Mouse (Mus musculus): ENCODE measurements around the gene Ldah. TPM values are rescaled to one million over a fixed set of nuclear protein-coding genes. Genes with fewer than 3 reads are reported as not detected.

Gene Ldah
- polyA plus RNA-seq, 1 experiment, result 0.23 TPM

GRCm38 (mm10) chr12:8207578-8207977, 329 bp upstream of the Ldah start:
- Histone ChIP-seq H3K27me3 (ENCODE audit: control insufficient read depth) (no peaks in the 10 kb centered on the region), H3K4me1 (ENCODE audit: control insufficient read depth) (peaks cover 14% of the 10 kb centered on the region), H3K9me3 (ENCODE audit: control insufficient read depth, low read length) (0 out of 2 replicates have a peak, but pooled peaks cover 3% of the 10 kb centered on the region), H3K4me3 (replicated peaks) (peak overlapping the region; percentile 95), H3K36me3 (ENCODE audit: control insufficient read depth) (no peaks in the 10 kb centered on the region)
- TF ChIP-seq TAL1 (IDR thresholded peaks at IDR 0.05; ENCODE audit: low read length) (no peak), GATA1 (IDR thresholded peaks at IDR 0.05; ENCODE audit: low read length) (no peak)

GRCm38 (mm10) chr12:8216392-8217280, 8.7 kb downstream of the Ldah start:
- Histone ChIP-seq H3K4me1 (ENCODE audit: control insufficient read depth) (no peaks in the 10 kb centered on the region), H3K36me3 (ENCODE audit: control insufficient read depth) (peaks cover 9% of the 10 kb centered on the region), H3K27me3 (ENCODE audit: control insufficient read depth) (no peaks in the 10 kb centered on the region), H3K4me3 (replicated peaks) (no peak overlapping the region), H3K9me3 (ENCODE audit: control insufficient read depth, low read length) (no peaks in the 10 kb centered on the region)
- TF ChIP-seq TAL1 (IDR thresholded peaks at IDR 0.05; ENCODE audit: low read length) (no peak), GATA1 (IDR thresholded peaks at IDR 0.05; ENCODE audit: low read length) (no peak)

- no peak overlapping the region for H3K4me3 ChIP-seq (replicated peaks)
- H3K36me3 ChIP-seq (ENCODE audit: control insufficient read depth), result peaks cover 41% of the 10 kb centered on the region
- no peaks in the 10 kb centered on the region for H3K27me3 ChIP-seq (ENCODE audit: control insufficient read depth)
Observed at GRCm38 (mm10) chr12:8223036-8223435, 15.1 kb downstream of the Ldah start.

GRCm38 (mm10) chr12:8231101-8231500, 23.2 kb downstream of the Ldah start:
- H3K27me3 ChIP-seq (ENCODE audit: control insufficient read depth), result no peaks in the 10 kb centered on the region
- no peaks in the 10 kb centered on the region for H3K9me3 ChIP-seq (ENCODE audit: control insufficient read depth, low read length)
- H3K4me3 ChIP-seq (replicated peaks), result no peak overlapping the region
- no peaks in the 10 kb centered on the region for H3K4me1 ChIP-seq (ENCODE audit: control insufficient read depth)
- TF ChIP-seq GATA1 (IDR thresholded peaks at IDR 0.05; ENCODE audit: low read length) (no peak), TAL1 (IDR thresholded peaks at IDR 0.05; ENCODE audit: low read length) (no peak)
- H3K36me3 ChIP-seq (ENCODE audit: control insufficient read depth), result peaks cover 27% of the 10 kb centered on the region

More at GRCm38 (mm10) chr12:8223036-8223435, 15.1 kb downstream of the Ldah start:
- TF ChIP-seq GATA1 (IDR thresholded peaks at IDR 0.05; ENCODE audit: low read length), result no peak
- no peak for TF ChIP-seq TAL1 (IDR thresholded peaks at IDR 0.05; ENCODE audit: low read length)
- H3K9me3 ChIP-seq (ENCODE audit: control insufficient read depth, low read length), result no peaks in the 10 kb centered on the region
- no peaks in the 10 kb centered on the region for H3K4me1 ChIP-seq (ENCODE audit: control insufficient read depth)

- Histone ChIP-seq H3K4me3 (replicated peaks) (no peak overlapping the region), H3K9me3 (ENCODE audit: control insufficient read depth, low read length) (no peaks in the 10 kb centered on the region), H3K4me1 (ENCODE audit: control insufficient read depth) (no peaks in the 10 kb centered on the region), H3K36me3 (ENCODE audit: control insufficient read depth) (peaks cover 23% of the 10 kb centered on the region), H3K27me3 (ENCODE audit: control insufficient read depth) (no peaks in the 10 kb centered on the region)
- no peak for TF ChIP-seq GATA1 (IDR thresholded peaks at IDR 0.05; ENCODE audit: low read length)
- no peak for TF ChIP-seq TAL1 (IDR thresholded peaks at IDR 0.05; ENCODE audit: low read length)
Observed at GRCm38 (mm10) chr12:8232679-8233078, 24.8 kb downstream of the Ldah start.

GRCm38 (mm10) chr12:8242181-8242580, 34.3 kb downstream of the Ldah start:
- no peaks in the 10 kb centered on the region for H3K27me3 ChIP-seq (ENCODE audit: control insufficient read depth)
- H3K36me3 ChIP-seq (ENCODE audit: control insufficient read depth), result peaks cover 22% of the 10 kb centered on the region
- no peaks in the 10 kb centered on the region for H3K9me3 ChIP-seq (ENCODE audit: control insufficient read depth, low read length)
- no peak overlapping the region for H3K4me3 ChIP-seq (replicated peaks)
- H3K4me1 ChIP-seq (ENCODE audit: control insufficient read depth), result no peaks in the 10 kb centered on the region
- TF ChIP-seq TAL1 (IDR thresholded peaks at IDR 0.05; ENCODE audit: low read length) (no peak), GATA1 (IDR thresholded peaks at IDR 0.05; ENCODE audit: low read length) (no peak)

- Histone ChIP-seq H3K4me1 (ENCODE audit: control insufficient read depth) (no peaks in the 10 kb centered on the region), H3K36me3 (ENCODE audit: control insufficient read depth) (peaks cover 14% of the 10 kb centered on the region), H3K27me3 (ENCODE audit: control insufficient read depth) (no peaks in the 10 kb centered on the region), H3K4me3 (replicated peaks) (no peak overlapping the region), H3K9me3 (ENCODE audit: control insufficient read depth, low read length) (no peaks in the 10 kb centered on the region)
- no peak for TF ChIP-seq TAL1 (IDR thresholded peaks at IDR 0.05; ENCODE audit: low read length)
- no peak for TF ChIP-seq GATA1 (IDR thresholded peaks at IDR 0.05; ENCODE audit: low read length)
Observed at GRCm38 (mm10) chr12:8244746-8245145, 36.8 kb downstream of the Ldah start.

GRCm38 (mm10) chr12:8260297-8260696, 52.4 kb downstream of the Ldah start:
- H3K27me3 ChIP-seq (ENCODE audit: control insufficient read depth), result no peaks in the 10 kb centered on the region
- H3K4me3 ChIP-seq (replicated peaks), result no peak overlapping the region
- TF ChIP-seq GATA1 (IDR thresholded peaks at IDR 0.05; ENCODE audit: low read length), result no peak
- no peak for TF ChIP-seq TAL1 (IDR thresholded peaks at IDR 0.05; ENCODE audit: low read length)
- no peaks in the 10 kb centered on the region for H3K9me3 ChIP-seq (ENCODE audit: control insufficient read depth, low read length)
- H3K36me3 ChIP-seq (ENCODE audit: control insufficient read depth), result peaks cover 3% of the 10 kb centered on the region
- no peaks in the 10 kb centered on the region for H3K4me1 ChIP-seq (ENCODE audit: control insufficient read depth)

GRCm38 (mm10) chr12:8266311-8266710, 58.4 kb downstream of the Ldah start:
- Histone ChIP-seq H3K4me3 (replicated peaks) (no peak overlapping the region), H3K27me3 (ENCODE audit: control insufficient read depth) (no peaks in the 10 kb centered on the region), H3K4me1 (ENCODE audit: control insufficient read depth) (no peaks in the 10 kb centered on the region), H3K36me3 (ENCODE audit: control insufficient read depth) (peaks cover 5% of the 10 kb centered on the region), H3K9me3 (ENCODE audit: control insufficient read depth, low read length) (no peaks in the 10 kb centered on the region)
- TF ChIP-seq GATA1 (IDR thresholded peaks at IDR 0.05; ENCODE audit: low read length) (no peak), TAL1 (IDR thresholded peaks at IDR 0.05; ENCODE audit: low read length) (no peak)
